Mouse (Mus musculus): ENCODE data around the gene Lhx8.

Gene Lhx8

DNA sequence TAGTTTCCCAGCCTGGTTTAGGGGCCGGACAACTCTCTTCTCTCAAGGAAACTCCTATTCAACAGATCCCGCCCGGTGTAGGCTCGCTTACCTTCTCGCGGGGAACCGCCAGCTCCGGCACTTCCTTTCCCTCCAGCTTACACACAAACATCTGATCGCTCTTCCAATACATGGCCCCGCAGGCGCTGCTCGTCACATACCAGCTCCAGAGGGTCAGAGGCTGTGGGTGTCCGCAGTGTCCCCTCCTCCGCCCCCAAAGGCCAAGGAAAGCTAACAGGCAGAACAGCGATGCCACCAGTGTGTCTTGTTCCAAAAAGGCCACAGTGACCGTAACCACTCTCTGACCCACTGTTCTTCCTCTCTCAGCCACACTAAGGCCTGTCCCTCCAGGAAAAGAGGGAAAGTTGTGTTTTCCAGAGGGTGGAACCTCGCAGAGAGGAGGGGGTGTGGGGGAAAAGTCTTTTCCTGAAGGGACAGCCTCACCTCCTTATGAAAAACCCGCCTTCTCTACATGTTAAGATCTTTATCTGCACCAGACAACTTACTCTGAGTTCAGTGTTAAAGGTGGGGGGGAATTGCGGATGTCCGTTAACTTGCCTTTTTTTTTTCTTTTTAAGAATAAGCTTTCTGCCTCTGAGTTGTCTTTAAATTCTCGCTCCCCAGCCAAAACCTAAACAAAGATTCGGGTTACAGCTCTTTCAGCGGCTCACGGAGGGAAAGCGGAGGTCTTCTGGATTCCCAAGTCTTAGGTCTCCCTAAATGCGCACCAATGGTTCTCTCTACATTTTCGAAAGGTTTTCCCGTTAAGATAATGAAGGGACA is at the start of gene Lhx8:
TSS of gene Lhx8 (minus strand) at position 479 of the 822 bp plus-strand sequence.
- no peak for DNase-seq (ENCODE audit: low read depth)

DNA sequence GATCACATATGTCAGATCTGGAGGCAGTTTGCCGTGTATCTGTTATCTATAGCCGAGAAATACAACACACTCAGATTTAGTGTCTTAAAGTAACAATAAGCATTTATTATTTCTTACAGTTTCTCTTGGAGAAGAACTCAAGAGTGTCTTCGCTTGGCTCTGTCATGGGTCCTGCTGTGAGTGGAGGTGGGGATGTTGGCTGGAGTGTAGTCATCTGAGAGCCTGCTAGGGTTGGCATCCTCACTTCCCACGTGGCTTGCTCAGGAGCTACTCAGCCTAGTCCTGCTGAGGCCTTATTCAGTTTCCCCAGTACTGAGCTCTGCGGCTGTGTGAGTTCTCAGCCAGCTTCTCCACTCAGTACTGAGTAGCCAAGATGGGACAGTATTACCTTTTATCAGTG is 43.1 kb upstream of the Lhx8 start:
- DNase-seq (ENCODE audit: low read depth) = no peak

DNA sequence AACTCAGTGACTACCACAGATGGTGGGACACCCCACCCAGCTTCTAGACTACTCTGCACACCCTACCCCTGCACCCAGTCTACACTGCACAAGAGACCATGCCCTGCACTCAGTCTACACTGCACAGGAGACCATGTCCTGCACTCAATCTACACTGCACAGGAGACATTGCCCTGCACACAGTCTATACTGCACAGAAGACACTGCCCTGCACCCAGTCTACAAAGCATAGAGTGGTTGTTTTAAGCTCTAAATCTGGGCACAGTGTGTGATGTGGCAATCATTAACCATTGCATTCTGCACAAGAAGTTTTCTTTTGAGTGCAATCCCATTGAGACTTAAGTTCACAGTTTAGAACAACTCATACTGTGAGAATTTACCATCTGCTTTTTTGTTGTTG is 42.2 kb upstream of the Lhx8 start:
- no peak for DNase-seq (ENCODE audit: low read depth)

DNA sequence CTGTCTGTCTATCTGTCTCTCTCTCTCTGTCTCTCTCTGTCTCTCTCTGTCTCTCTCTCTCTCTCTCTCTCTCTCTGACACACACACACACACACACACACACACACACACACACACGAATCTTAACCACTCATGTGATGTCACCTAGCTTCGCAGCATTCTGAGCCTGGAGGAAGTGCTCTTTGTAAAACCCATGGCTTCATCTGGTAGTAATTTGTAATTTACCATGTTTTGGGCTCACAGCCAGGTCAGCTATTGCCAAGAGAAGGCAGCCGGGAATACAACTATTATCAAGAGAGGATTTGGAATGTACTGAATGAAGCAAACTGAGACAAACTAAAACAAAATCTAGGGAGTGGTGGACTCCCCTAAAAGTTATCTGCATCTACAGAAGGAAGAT is 36.9 kb upstream of the Lhx8 start:
- no peak for DNase-seq (ENCODE audit: low read depth)

DNA sequence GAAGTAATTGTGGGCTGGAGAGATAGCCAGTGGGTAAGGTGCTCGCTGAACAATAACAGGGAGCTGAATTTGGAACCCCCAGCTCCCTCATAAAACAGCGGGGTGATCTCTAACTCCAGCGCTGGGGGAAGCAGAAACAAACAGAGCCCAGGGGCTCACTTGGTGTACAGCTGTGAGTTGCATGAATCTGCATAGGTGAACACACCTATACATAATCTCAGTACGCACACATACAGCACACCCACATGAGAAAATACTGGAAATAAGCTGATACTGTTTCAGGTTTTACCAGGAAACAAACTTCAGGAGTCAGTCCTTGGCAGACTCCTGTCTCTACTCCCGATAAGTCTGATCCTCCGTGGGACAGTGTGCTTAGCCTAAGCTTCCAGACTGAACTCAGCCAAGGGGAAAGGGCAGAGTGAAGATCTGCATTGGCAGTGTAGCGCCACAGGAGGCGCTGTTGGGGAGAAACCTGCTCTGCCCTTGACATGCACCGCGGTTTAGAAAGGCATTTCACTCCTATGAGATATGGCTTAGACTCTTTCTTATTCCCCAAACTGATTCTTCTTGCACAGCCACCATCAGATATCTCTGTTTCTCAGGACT is 34.2 kb upstream of the Lhx8 start:
- DNase-seq (ENCODE audit: low read depth) = no peak

DNA sequence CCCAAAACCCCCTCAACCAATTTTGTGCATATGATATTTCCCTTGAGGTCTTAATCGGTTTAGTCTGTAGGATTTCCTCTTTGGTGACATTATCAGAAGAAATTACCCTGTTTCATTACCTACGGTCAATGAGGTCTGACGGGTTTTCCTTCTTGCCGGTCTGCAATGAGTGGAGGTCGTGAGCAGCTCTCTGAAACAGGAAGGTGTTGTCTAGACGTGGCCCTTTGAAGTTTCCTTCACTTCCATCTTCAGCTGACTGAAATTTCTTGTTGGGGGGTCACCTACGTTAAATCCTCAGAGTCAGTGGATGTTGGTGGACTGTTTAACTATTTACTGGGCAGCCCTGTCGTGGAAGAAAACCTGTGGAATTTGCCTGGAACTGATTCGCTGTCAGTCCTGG is 33.0 kb upstream of the Lhx8 start:
- DNase-seq (ENCODE audit: low read depth) = no peak

DNA sequence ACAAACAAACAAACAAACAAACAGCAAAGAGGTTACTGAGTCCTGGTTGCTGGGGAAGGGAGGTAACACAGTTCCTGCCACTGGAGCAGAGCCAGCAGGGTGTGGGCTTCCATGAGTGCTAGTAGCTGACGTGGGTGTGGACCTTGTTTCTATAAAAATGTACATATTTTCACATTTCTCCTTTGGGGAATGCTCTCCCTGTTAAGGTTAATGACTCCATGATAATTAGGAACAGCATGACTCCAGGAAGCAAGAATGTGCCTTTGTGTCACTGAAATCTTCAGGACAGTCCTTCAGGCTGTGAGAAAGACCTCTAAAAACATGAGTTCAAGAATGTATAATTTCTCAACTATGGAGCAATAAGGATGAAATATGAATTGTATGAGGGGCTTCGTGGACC is 28.8 kb upstream of the Lhx8 start:
- DNase-seq (ENCODE audit: low read depth) = no peak

GRCm38 (mm10) chr3:154340294-154340914 is 9.9 kb upstream of the Lhx8 start:
- DNase-seq (ENCODE audit: low read depth) = no peak

DNA sequence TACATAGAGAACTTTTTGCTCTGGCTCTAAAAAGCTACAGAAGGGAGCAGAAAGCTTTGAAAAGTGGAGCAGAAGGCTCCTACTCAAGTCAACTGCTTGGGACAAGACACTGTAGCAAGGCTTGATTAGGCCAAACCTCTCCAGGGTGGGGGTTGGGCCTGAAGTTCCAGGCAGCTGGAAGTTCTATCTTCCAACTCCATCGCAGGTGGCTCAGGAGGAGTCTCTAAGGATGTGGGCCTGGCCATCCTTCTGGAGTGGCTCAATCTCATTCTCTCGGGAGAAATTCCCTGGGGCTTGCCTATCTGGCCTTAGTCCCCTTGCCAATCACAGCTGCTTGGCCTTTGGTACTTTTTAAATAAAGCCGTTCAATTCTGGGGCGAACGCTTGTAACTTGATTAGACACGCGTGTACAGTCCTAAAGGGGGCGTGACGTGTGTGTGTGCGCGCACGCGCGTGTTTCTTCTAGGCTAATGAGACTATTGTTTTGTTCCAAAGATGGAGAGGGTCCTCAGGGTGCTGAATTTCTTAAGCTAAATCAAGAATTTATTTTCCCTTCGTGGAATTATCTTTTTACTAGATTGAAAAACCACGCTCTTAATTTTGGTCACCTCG is 9.3 kb upstream of the Lhx8 start:
- no peak for DNase-seq (ENCODE audit: low read depth)

- no peak for DNase-seq (ENCODE audit: low read depth)
Observed at GRCm38 (mm10) chr3:154334806-154335205, 4.3 kb upstream of the Lhx8 start.

DNA sequence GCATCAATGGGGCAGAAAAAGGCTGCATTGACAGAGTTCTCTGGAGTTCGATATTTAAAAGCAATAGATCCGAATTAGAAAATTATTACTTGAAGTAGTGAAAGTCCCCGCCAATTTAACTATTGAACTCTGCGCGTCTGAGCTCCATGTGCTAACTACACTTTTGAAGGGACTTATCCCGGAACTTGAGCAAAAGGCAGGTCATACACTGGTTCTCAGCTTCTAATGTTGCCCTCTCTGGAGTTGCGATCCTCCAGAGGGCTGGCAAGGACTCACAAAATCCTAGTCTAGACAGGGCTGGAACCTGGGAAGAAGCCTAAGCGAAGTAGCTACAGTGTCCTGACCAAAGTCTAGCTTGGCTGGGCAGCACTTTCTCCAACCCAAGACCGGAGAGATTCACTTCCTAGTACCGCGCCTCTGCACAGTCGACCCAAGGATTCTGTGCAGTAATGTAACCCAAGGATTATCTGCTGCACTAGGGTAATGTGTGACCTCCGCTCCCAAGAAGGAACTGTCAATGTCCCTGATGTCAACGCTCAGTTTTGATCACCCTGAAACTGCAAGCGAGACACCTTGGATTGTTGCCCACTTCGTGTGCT is 3.0 kb upstream of the Lhx8 start:
- DNase-seq (ENCODE audit: low read depth) = no peak

- no peak for DNase-seq (ENCODE audit: low read depth)
Observed at GRCm38 (mm10) chr3:154332941-154333340, 2.5 kb upstream of the Lhx8 start.

DNA sequence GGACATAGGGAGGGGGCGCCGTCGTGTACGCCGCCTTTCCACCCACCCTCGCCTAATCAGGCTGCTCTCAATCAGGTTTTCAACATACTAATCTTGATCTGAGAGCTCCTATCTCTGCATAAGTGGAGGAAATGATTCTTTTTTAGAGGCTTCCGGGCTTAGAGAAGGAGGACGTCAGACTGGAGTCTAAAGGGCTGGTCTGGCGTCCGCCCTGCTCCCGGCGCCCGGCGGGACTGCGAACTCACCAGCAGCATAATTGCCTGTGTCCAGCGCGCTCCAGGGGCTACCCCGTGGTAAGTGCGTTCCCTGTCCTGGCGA is 1.7 kb upstream of the Lhx8 start:
- no peak for DNase-seq (ENCODE audit: low read depth)

GRCm38 (mm10) chr3:154331506-154332212 is 1.2 kb upstream of the Lhx8 start:
- no peak for DNase-seq (ENCODE audit: low read depth)

DNA sequence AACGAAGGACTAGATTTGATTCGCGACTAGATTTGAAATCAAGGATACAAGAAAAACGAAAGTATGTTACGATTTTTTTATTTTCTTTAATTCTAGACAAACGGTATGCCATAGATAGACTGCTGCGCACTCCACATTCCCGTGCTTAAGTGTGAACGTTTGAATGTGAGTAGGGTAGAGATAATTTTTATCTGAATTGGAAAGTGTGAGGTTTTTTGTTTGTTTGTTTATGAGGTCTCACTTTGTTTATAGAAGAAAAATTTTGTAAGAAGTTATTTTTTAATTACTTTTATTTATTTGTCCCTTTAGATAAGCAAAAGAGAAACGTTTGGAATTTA is 513 bp upstream of the Lhx8 start:
- DNase-seq (ENCODE audit: low read depth) = no peak

GRCm38 (mm10) chr3:154329323-154330180 is 907 bp downstream of the Lhx8 start:
- DNase-seq (ENCODE audit: low read depth) = no peak

GRCm38 (mm10) chr3:154328721-154329322 is 1.6 kb downstream of the Lhx8 start:
- no peak for DNase-seq (ENCODE audit: low read depth)

GRCm38 (mm10) chr3:154327883-154328720 is 2.4 kb downstream of the Lhx8 start:
- DNase-seq (ENCODE audit: low read depth) = no peak

GRCm38 (mm10) chr3:154327110-154327882 is 3.2 kb downstream of the Lhx8 start:
- DNase-seq (ENCODE audit: low read depth) = no peak

Data from c-Kit-positive CD71-positive TER-119-negative erythroid progenitor cells, embryonic 14.5 days (primary cell).